Mouse (Mus musculus) lung, postnatal 0 days (tissue): ENCODE measurements at regions not wholly inside any gene's neighbourhood (a gene's known extent, or its start where the extent isn't known, plus 50 kb on each side); places are given as distances from the start of the nearest gene placed in this dataset.

Experiments
- CTCF ChIP-seq: IDR thresholded peaks from 2 replicates; pipeline ENCODE4 v1.5.1; 2016; ENCODE audit warnings: antibody characterized with exemption, mild to moderate bottlenecking
- EP300 ChIP-seq: IDR thresholded peaks from 2 replicates; pipeline ENCODE4 v1.6.1; 2016; ENCODE audit warnings: antibody characterized with exemption, mild to moderate bottlenecking, control low read depth

GRCm38 (mm10) chr14:89597812-89598211 is 1126.6 kb upstream of the Pcdh20 start:
- TF ChIP-seq CTCF, result no peak
- TF ChIP-seq EP300, result no peak
